Mouse (Mus musculus): ENCODE measurements around the gene Lamtor2. TPM values are rescaled to one million over a fixed set of nuclear protein-coding genes. Genes with fewer than 3 reads are reported as not detected.
A peak's percentile ranks its signal among the peaks of the same experiment; 100 is the strongest.
"Not testable (repeated sequence)": the region's sequence is repeated elsewhere in the genome, so short reads cannot be mapped to it uniquely, and the experiment has no call there.

The Lamtor2 gene
- polyA plus RNA-seq, 1 experiment from 2014 or later, result 174 TPM

DNA sequence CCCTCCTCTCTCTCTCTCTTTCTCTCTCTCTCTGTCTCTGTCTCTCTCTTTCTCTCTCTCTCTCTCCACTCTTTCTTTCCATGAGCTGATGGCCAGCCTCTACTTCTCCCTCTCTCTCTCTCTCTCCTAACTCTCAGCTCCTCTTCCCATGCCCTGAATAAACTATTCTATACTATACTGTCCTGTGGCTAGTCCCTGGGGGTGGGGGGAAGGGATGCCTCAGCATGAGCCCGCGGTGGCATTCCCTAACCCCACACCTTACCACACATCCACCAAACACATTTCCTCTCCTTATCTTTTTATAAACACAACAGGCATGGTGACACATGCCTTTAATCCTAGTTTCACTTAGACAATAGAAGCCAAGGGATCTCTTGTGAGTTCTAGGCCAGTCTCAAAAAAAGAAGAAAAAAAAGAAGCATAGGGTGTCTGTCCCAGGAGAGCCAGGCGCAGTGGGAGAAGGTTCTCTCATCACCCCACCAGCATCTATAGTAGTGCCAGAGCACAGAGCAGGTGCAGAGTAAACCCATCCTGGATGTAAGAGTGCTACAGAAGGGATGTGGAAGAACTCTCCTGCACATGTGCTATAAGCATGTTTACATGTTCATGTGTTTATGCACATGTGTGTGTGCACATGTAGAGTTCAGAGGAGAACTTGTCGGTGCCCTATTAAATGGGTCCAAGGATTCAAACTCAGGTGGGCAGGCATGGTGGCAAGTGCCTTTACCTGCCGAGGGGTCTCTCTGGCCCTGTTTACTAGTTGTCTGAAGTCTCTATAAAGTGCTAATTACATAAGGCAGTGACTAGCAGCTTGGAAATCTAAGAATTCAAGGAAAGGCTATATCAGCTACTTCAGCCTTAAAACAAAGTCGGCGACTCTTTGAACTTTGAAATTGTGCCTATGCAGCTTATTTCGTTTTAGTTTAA, 25.9 kb upstream of the Lamtor2 start:
- Histone ChIP-seq H3K4me1 (peaks cover 21% of the 10 kb centered on the region), H3K27me3 (ENCODE audit: poor library complexity, severe bottlenecking) (no peaks in the 10 kb centered on the region), H3K4me3 (peak overlapping the region; percentile 87), H3K27ac (peak overlapping the region; percentile 85), H3K9me3 (no peaks in the 10 kb centered on the region), H3K36me3 (replicated peaks) (peaks cover 31% of the 10 kb centered on the region)
- DNase-seq (ENCODE audit: extremely low spot score, low spot score), result no peak
- WGBS, result 54% methylated on average over 8 of the region's 8 CpGs

- WGBS, result 95% methylated on average over 5 of the region's 5 CpGs
- not testable (repeated sequence) for H3K4me3 ChIP-seq; H3K27me3 ChIP-seq (ENCODE audit: poor library complexity, severe bottlenecking); H3K27ac ChIP-seq; DNase-seq (ENCODE audit: extremely low spot score, low spot score); H3K9me3 ChIP-seq
- H3K4me1 ChIP-seq, result peaks cover 21% of the 10 kb centered on the region
- peaks cover 22% of the 10 kb centered on the region for H3K36me3 ChIP-seq (replicated peaks)
Measured at GRCm38 (mm10) chr3:88577846-88578245, 25.0 kb upstream of the Lamtor2 start.

DNA sequence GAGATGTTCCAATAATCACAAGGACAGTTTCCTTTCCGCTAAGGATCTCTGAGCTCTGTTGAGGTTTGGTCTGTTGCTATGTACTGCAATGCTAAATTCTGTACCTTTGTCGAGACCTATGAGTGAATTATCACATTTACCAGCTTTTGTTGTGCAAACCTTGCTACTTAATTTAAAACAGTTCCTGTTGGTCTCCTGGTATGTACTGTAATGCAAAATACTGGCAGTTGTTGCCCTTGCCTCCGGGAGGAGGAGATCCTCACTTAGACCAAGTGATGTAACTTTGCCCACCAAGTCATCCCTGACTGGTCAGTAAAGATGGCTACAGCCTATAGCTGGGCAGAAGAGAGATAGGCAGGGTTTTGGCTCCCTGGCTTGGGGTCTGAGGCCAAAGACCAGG, 22.7 kb upstream of the Lamtor2 start, which contains the start of gene Ssr2:
TSS of gene Ssr2 (plus strand) at position 337 of the 400 bp plus-strand sequence.
- Histone ChIP-seq H3K4me3 (no peak within 1 kb of the TSS), H3K4me1 (peaks cover 15% of the 10 kb centered on the region), H3K27ac (no peak within 1 kb of the TSS), H3K36me3 (replicated peaks) (peaks cover 5% of the 10 kb centered on the region), H3K27me3 (ENCODE audit: poor library complexity, severe bottlenecking) (no peaks in the 10 kb centered on the region), H3K9me3 (no peaks in the 10 kb centered on the region)
- DNase-seq (ENCODE audit: extremely low spot score, low spot score), result no peak
- 89% methylated on average over 3 of the region's 3 CpGs for WGBS

GRCm38 (mm10) chr3:88573810-88574209, 20.9 kb upstream of the Lamtor2 start:
- H3K36me3 ChIP-seq (replicated peaks), result peaks cover 22% of the 10 kb centered on the region
- no peak overlapping the region for H3K4me3 ChIP-seq
- no peak for DNase-seq (ENCODE audit: extremely low spot score, low spot score)
- H3K27me3 ChIP-seq (ENCODE audit: poor library complexity, severe bottlenecking), result no peaks in the 10 kb centered on the region
- H3K27ac ChIP-seq, result no peak overlapping the region
- H3K9me3 ChIP-seq, result no peaks in the 10 kb centered on the region
- peaks cover 2% of the 10 kb centered on the region for H3K4me1 ChIP-seq
- WGBS, result 81% methylated on average over 2 of the region's 2 CpGs

- H3K27ac ChIP-seq, result no peak overlapping the region
- H3K4me1 ChIP-seq, result no peaks in the 10 kb centered on the region
- H3K36me3 ChIP-seq (replicated peaks), result peaks cover 32% of the 10 kb centered on the region
- 89% methylated on average over 2 of the region's 2 CpGs for WGBS
- no peaks in the 10 kb centered on the region for H3K9me3 ChIP-seq
- DNase-seq (ENCODE audit: extremely low spot score, low spot score), result no peak
- H3K4me3 ChIP-seq, result no peak overlapping the region
- no peaks in the 10 kb centered on the region for H3K27me3 ChIP-seq (ENCODE audit: poor library complexity, severe bottlenecking)
Measured at GRCm38 (mm10) chr3:88572835-88573234, 20.0 kb upstream of the Lamtor2 start.

DNA sequence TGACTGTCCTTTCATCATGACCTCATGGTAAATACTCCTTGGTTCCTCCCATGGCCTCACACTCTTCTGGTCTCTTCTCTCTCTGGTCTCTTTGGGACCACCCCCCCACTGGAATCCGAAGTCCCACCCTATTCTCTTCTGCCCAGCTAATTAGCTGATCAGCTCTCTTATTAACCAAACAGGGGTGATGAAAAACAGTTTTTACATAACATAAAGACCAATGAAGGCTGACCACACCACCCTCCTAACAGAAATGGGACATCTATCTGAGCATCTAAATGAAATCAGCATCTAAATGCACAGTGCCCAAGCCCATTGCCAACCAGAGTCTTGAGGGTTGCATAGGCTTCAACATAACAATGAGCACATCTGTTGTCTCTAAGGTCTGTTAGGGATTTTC, 19.0 kb upstream of the Lamtor2 start:
- no peak overlapping the region for H3K27ac ChIP-seq
- DNase-seq (ENCODE audit: extremely low spot score, low spot score), result no peak
- no peak overlapping the region for H3K4me3 ChIP-seq
- peaks cover 41% of the 10 kb centered on the region for H3K36me3 ChIP-seq (replicated peaks)
- 73% methylated on average over 1 of the region's 1 CpGs for WGBS
- no peaks in the 10 kb centered on the region for H3K27me3 ChIP-seq (ENCODE audit: poor library complexity, severe bottlenecking)
- no peaks in the 10 kb centered on the region for H3K4me1 ChIP-seq
- H3K9me3 ChIP-seq, result no peaks in the 10 kb centered on the region

GRCm38 (mm10) chr3:88570341-88570740, 17.5 kb upstream of the Lamtor2 start:
- no peak overlapping the region for H3K27ac ChIP-seq
- no peak for DNase-seq (ENCODE audit: extremely low spot score, low spot score)
- no peak overlapping the region for H3K4me3 ChIP-seq
- H3K9me3 ChIP-seq, result no peaks in the 10 kb centered on the region
- no peaks in the 10 kb centered on the region for H3K27me3 ChIP-seq (ENCODE audit: poor library complexity, severe bottlenecking)
- H3K4me1 ChIP-seq, result no peaks in the 10 kb centered on the region
- H3K36me3 ChIP-seq (replicated peaks), result peaks cover 57% of the 10 kb centered on the region
- 94% methylated on average over 10 of the region's 10 CpGs for WGBS

GRCm38 (mm10) chr3:88569694-88570093, 16.8 kb upstream of the Lamtor2 start:
- no peaks in the 10 kb centered on the region for H3K9me3 ChIP-seq
- H3K4me1 ChIP-seq, result no peaks in the 10 kb centered on the region
- no peak overlapping the region for H3K4me3 ChIP-seq
- H3K36me3 ChIP-seq (replicated peaks), result peaks cover 63% of the 10 kb centered on the region
- H3K27me3 ChIP-seq (ENCODE audit: poor library complexity, severe bottlenecking), result no peaks in the 10 kb centered on the region
- H3K27ac ChIP-seq, result no peak overlapping the region
- WGBS, result 96% methylated on average over 5 of the region's 5 CpGs
- DNase-seq (ENCODE audit: extremely low spot score, low spot score), result no peak

DNA sequence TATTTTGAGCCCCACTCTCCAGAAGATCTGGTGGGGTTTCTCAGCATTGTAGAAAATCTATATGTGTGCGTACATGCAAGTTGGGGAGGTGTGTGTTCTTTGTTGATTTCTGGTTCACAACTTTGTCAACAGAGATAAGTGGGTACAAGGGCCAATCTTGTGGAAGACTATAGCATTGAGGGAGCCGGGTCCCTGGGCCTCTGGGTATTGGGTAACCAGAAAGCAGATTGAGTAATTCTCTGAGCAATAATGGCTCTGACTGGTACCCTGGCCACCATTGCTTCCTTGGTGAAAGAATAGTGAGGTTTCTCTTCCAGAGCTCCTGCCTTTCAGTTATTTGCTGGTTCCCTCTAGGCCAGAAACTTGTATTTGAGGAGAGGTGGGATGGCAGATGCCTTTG, 16.2 kb upstream of the Lamtor2 start:
- Histone ChIP-seq H3K27ac (no peak overlapping the region), H3K4me1 (no peaks in the 10 kb centered on the region), H3K4me3 (no peak overlapping the region), H3K9me3 (no peaks in the 10 kb centered on the region), H3K36me3 (replicated peaks) (peaks cover 69% of the 10 kb centered on the region), H3K27me3 (ENCODE audit: poor library complexity, severe bottlenecking) (no peaks in the 10 kb centered on the region)
- no peak for DNase-seq (ENCODE audit: extremely low spot score, low spot score)
- 95% methylated on average over 2 of the region's 2 CpGs for WGBS

DNA sequence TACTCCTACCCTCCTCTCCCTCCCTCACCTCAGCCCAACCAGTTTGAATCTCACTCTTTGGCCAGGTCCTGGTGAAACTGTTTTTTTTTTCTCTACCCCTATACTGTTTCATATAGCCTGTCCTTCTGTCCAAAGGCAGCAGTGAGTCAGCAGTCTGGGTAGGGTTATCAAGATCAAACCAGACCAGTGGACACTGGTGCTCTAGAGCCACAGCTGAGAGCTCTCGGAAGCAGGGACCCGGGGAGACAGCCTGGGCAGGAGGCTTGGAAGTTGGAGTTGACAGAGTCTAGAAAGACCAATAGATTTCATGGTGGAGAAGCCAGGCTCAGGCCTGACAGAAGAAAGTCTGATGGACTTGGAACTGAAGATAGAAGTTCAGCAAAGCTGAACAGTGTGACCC, 15.7 kb upstream of the Lamtor2 start:
- Histone ChIP-seq H3K4me3 (no peak overlapping the region), H3K4me1 (no peaks in the 10 kb centered on the region), H3K9me3 (no peaks in the 10 kb centered on the region), H3K27ac (no peak overlapping the region), H3K27me3 (ENCODE audit: poor library complexity, severe bottlenecking) (no peaks in the 10 kb centered on the region), H3K36me3 (replicated peaks) (peaks cover 74% of the 10 kb centered on the region)
- no peak for DNase-seq (ENCODE audit: extremely low spot score, low spot score)
- WGBS, result 93% methylated on average over 2 of the region's 2 CpGs

- H3K36me3 ChIP-seq (replicated peaks), result peaks cover 81% of the 10 kb centered on the region
- 96% methylated on average over 6 of the region's 6 CpGs for WGBS
- no peaks in the 10 kb centered on the region for H3K27me3 ChIP-seq (ENCODE audit: poor library complexity, severe bottlenecking)
- H3K9me3 ChIP-seq, result no peaks in the 10 kb centered on the region
- no peak overlapping the region for H3K27ac ChIP-seq
- no peak for DNase-seq (ENCODE audit: extremely low spot score, low spot score)
- no peak overlapping the region for H3K4me3 ChIP-seq
- H3K4me1 ChIP-seq, result no peaks in the 10 kb centered on the region
Measured at GRCm38 (mm10) chr3:88567892-88568291, 15.0 kb upstream of the Lamtor2 start.

DNA sequence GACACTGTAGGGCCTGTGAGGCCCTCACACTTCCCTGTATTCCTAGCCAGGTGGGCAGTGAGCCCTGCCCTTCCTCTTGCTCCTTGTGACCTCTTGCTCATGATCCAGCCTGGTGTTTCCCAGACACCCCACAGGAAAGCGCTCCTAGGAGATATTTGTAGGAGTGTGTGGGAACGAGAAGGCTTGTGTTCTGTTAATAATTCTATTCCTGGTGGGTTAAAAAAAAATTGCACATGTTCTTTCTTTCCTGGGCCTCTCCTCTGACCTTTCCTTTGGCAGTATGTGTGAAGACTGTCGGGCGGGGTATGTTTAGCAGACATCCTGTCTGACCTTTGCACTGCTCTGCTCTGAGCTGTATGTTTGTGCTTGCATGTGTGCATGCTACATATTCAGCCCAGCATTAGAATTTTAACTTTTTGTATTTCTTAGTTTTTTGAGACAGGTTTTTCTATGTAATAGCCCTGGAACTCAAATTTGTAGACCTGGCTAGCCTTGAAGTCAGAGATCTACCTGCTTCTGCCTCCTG, 13.7 kb upstream of the Lamtor2 start:
- H3K27ac ChIP-seq, result no peak overlapping the region
- no peak for DNase-seq (ENCODE audit: extremely low spot score, low spot score)
- no peaks in the 10 kb centered on the region for H3K9me3 ChIP-seq
- no peaks in the 10 kb centered on the region for H3K27me3 ChIP-seq (ENCODE audit: poor library complexity, severe bottlenecking)
- H3K4me3 ChIP-seq, result no peak overlapping the region
- peaks cover 94% of the 10 kb centered on the region for H3K36me3 ChIP-seq (replicated peaks)
- 95% methylated on average over 4 of the region's 4 CpGs for WGBS
- H3K4me1 ChIP-seq, result 0 out of 2 replicates have a peak, but pooled peaks cover 2% of the 10 kb centered on the region

DNA sequence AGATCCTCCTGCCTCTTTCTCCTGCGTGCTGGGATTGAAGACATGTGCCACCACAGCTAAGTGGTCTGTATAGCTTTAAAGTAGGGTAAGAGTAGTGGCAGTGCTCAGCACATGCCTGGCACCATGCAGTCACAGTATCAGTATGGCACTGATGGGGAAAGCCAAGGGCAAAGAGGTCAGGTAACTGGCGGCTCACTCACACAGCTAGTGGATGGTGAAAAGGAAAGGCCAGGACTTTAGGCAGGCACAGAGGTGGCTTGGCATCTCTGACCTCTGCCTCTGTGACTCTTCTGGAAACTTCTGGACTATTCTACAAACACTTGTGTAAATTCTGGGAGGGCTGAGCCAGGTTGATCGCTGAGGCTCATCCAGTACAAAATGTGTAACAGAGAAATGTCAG, 13.2 kb upstream of the Lamtor2 start:
- H3K27me3 ChIP-seq (ENCODE audit: poor library complexity, severe bottlenecking), result no peaks in the 10 kb centered on the region
- 93% methylated on average over 3 of the region's 3 CpGs for WGBS
- no peak overlapping the region for H3K4me3 ChIP-seq
- H3K4me1 ChIP-seq, result 0 out of 2 replicates have a peak, but pooled peaks cover 2% of the 10 kb centered on the region
- no peaks in the 10 kb centered on the region for H3K9me3 ChIP-seq
- H3K27ac ChIP-seq, result no peak overlapping the region
- peaks cover 99% of the 10 kb centered on the region for H3K36me3 ChIP-seq (replicated peaks)
- DNase-seq (ENCODE audit: extremely low spot score, low spot score), result no peak
